Mouse (Mus musculus): ENCODE measurements around the gene Olfr1328. TPM values are rescaled to one million over a fixed set of nuclear protein-coding genes. Genes with fewer than 3 reads are reported as not detected.
"Not testable (repeated sequence)": the region's sequence is repeated elsewhere in the genome, so short reads cannot be mapped to it uniquely, and the experiment has no call there.

Olfr1328 gene
- not detected for total RNA-seq (2018; cell fraction: chromatin; rRNA removed)
- total RNA-seq (2018; cell fraction: cytosol; rRNA removed): not detected
- total RNA-seq (2018; cell fraction: nucleus; rRNA removed): not detected
- not detected in 3 replicates for polyA plus RNA-seq (2018)

DNA sequence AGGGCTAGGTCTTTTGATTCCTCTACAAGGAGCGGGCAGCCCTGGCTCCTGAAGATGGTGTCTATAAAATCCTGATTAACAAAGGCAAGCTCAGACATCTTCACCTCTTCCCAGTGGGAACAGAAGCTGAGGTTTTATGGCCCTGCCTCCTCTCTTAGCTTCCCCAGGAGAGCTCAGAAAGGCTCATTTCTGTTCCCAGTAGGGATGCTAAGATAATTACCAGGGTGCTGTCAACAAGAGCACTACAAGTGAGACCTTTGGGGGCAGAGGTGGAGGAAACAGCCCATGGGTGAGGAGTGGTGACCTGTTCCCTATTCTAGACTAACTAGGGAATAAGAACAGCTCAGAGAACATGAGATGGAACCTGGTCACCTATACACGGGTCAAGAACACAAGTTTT lies at the start of gene Olfr1328:
Olfr1328 (minus strand) TSS at position 101 of the 400 bp plus-strand sequence.
- 83% methylated on average over 2 of the region's 2 CpGs for WGBS (ENCODE audit: missing documents)
- H3K27ac ChIP-seq: no peak within 1 kb of the TSS
- no peaks in the 10 kb centered on the region for H3K36me3 ChIP-seq (ENCODE audit: inconsistent target)
- no peaks in the 10 kb centered on the region for H3K79me2 ChIP-seq (ENCODE audit: inconsistent target)
- no peak within 1 kb of the TSS for H3K4me3 ChIP-seq (ENCODE audit: inconsistent target)

DNA sequence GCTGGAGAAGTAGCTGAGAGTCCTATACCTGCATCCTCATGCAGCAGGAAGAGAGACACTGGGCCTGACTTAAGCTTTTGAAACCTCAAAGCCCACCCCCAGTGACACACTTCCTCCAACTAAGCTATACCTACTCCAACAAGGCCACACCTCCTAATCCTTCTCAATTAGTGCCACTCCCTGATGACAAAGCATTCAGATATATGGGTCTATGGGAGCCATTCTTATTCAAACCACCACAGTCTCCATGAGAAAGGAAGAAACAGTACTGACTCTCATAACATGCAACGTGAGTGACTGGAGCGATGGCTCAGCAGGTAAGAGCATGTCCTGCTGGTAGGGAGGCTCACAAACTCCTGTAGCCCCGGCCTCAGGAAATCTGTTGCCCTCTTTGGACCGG lies 46.9 kb upstream of the Olfr1328 start:
- Histone ChIP-seq H3K27ac (no peak overlapping the region), H3K36me3 (ENCODE audit: inconsistent target) (no peaks in the 10 kb centered on the region), H3K79me2 (ENCODE audit: inconsistent target) (no peaks in the 10 kb centered on the region), H3K4me3 (ENCODE audit: inconsistent target) (no peak overlapping the region)
- 93% methylated on average over 4 of the region's 4 CpGs for WGBS (ENCODE audit: missing documents)

DNA sequence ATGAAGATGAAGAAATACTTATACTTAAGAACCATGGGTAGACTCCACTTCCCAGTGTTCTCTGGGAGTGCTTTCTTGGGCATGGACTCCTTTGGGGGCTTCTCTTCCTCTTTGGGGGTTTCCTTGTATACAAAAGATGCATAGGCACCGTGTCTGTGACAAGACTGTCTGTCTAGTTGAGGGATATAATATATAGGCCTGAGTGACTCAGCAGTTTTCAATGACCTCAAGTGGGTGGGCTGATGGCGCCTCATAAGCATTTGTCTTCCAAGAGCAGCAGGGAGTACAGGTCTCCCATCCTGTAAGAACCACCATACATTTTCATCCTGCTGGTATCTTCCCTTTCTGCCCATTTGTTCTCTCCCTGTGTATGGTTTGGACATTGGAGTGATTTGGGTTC lies 34.9 kb upstream of the Olfr1328 start:
- Histone ChIP-seq H3K27ac (no peak overlapping the region), H3K4me3 (ENCODE audit: inconsistent target) (no peak overlapping the region), H3K79me2 (ENCODE audit: inconsistent target) (no peaks in the 10 kb centered on the region), H3K36me3 (ENCODE audit: inconsistent target) (no peaks in the 10 kb centered on the region)
- WGBS (ENCODE audit: missing documents): 52% methylated on average over 2 of the region's 2 CpGs

DNA sequence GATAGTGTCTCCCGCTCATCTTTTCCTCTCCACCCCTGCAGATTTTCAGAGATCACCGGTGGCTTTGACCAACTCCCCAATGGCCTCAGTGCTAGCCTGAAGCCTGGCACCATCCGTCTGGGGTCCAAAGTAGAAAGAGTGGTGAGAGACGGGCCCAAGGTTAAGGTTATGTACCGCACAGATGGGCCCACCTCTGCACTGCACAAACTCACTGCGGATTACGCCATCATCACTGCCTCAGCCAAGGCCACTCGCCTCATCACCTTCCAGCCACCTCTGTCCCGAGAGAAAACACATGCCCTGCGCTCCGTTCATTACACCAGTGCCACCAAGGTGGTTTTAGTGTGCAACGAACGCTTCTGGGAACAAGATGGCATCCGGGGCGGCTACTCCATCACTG lies 29.3 kb upstream of the Olfr1328 start:
- Histone ChIP-seq H3K4me3 (ENCODE audit: inconsistent target) (no peak overlapping the region), H3K27ac (no peak overlapping the region), H3K79me2 (ENCODE audit: inconsistent target) (no peaks in the 10 kb centered on the region), H3K36me3 (ENCODE audit: inconsistent target) (no peaks in the 10 kb centered on the region)
- 90% methylated on average over 15 of the region's 15 CpGs for WGBS (ENCODE audit: missing documents)

DNA sequence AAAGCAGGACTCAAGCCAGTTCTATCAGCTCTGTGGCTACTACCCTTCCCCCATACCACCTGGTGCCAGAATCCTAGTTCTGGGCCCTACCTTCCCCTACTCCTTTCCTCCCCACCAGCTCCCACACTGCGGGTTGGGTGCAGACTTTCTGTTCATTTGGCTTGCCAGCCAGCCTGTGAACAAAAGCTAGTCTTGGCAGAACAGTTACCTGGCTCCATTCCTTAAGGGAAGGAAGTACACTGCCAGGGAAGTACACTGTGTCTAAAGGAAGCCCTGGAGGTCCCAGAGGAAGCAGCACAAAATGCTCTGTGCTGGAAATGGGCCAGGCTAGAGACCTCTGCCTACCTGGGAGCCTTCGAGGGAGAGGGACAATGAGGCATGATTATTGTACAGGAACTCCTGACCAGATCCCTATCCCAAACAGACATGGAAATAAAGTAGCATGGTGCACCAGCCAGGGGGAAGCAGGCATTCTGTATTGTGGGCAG lies 22.8 kb upstream of the Olfr1328 start, which contains the start of gene Lao1:
Lao1 (plus strand) TSS at position 438 of the 488 bp plus-strand sequence.
- H3K27ac ChIP-seq: no peak within 1 kb of the TSS
- no peaks in the 10 kb centered on the region for H3K36me3 ChIP-seq (ENCODE audit: inconsistent target)
- H3K4me3 ChIP-seq (ENCODE audit: inconsistent target): no peak within 1 kb of the TSS
- 94% methylated on average over 2 of the region's 2 CpGs for WGBS (ENCODE audit: missing documents)
- H3K79me2 ChIP-seq (ENCODE audit: inconsistent target): no peaks in the 10 kb centered on the region

DNA sequence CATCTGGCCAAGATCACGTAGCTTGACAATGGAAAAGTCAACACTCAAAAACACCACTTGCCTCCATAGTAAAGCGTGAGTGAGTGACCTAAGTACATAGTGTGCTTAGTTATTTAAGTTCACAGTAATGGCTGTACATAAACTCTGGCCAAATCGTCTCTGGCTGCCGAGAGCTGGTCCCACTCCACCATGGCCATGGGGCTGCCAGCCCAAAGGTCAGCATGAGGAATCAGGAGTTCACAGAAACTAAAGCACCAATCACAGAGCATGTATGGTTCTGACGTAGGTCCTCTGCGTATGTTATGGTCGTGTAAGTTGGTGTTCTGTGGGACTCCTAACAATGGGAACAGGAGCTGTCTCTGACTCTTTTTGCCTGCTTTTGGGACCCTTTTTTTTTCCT lies 20.4 kb upstream of the Olfr1328 start:
- Histone ChIP-seq H3K79me2 (ENCODE audit: inconsistent target) (no peaks in the 10 kb centered on the region), H3K27ac (no peak overlapping the region), H3K4me3 (ENCODE audit: inconsistent target) (no peak overlapping the region), H3K36me3 (ENCODE audit: inconsistent target) (no peaks in the 10 kb centered on the region)
- 87% methylated on average over 7 of the region's 7 CpGs for WGBS (ENCODE audit: missing documents)

DNA sequence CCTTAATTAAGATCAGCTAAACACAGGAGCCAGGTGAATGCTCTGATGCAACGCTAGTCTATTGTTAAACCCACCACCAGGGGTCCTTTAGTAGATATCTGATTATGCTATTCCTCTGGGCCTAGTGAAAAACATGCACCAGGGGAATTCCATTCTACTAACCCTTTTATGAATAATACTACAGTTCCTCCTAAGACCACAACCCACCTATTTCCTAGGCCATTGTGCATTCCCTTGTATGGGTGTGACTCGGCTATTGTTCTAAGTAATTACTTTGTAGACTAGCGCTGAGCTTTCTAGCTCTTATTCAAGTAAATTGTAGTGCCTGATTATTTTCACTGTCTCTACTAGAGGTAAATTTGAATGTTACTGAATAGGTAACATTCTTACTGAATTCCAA lies 7.1 kb downstream of the Olfr1328 start:
- 87% methylated on average over 3 of the region's 3 CpGs for WGBS (ENCODE audit: missing documents)
- H3K36me3 ChIP-seq (ENCODE audit: inconsistent target); H3K27ac ChIP-seq; H3K79me2 ChIP-seq (ENCODE audit: inconsistent target); H3K4me3 ChIP-seq (ENCODE audit: inconsistent target): not testable (repeated sequence)

DNA sequence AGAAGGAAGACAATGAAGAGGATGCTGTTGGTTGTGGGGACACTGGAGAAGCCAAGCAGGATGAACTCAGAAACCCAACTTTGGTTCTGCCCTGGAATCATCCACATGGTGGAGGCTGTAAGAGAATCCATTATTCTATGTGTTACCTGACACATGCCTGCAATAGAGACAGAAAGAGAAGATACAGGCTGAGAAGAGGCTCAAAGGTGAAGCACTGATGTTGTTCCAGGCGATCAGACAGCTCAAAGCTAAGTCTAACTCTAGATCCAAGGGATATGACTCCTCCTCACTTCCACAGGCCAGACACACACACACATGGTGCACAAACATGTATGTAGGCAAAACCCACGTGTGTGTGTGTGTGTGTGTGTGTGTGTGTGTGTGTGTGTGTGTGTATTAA lies 21.0 kb downstream of the Olfr1328 start, which contains the start of gene Olfr1329:
Olfr1329 (minus strand) TSS at position 101 of the 400 bp plus-strand sequence.
- H3K4me3 ChIP-seq (ENCODE audit: inconsistent target); H3K36me3 ChIP-seq (ENCODE audit: inconsistent target); H3K79me2 ChIP-seq (ENCODE audit: inconsistent target); H3K27ac ChIP-seq: not testable (repeated sequence)
- WGBS (ENCODE audit: missing documents): 83% methylated on average over 1 of the region's 2 CpGs

DNA sequence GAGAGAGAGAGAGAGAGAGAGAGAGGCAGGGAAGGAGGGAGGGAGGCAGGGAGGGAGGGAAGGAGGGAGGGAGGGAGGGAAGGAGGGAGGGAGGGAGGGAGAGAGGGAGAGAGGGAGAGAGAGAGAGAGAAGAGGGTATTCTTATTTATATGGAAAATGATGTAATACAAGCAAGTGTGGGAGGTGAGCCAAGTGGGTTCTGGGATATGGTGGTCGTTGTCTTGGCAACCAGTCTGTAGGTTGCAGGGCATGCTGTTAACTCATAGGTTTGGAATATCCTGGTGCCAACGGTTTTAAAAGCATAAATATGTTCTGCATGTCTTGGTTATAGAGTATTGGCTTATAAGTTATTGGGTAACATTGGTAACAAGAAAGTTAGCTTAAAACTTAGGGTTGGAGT lies 36.4 kb downstream of the Olfr1328 start:
- no peaks in the 10 kb centered on the region for H3K79me2 ChIP-seq (ENCODE audit: inconsistent target)
- WGBS (ENCODE audit: missing documents): 80% methylated on average over 2 of the region's 2 CpGs
- H3K36me3 ChIP-seq (ENCODE audit: inconsistent target): no peaks in the 10 kb centered on the region
- no peak overlapping the region for H3K4me3 ChIP-seq (ENCODE audit: inconsistent target)
- H3K27ac ChIP-seq: no peak overlapping the region

DNA sequence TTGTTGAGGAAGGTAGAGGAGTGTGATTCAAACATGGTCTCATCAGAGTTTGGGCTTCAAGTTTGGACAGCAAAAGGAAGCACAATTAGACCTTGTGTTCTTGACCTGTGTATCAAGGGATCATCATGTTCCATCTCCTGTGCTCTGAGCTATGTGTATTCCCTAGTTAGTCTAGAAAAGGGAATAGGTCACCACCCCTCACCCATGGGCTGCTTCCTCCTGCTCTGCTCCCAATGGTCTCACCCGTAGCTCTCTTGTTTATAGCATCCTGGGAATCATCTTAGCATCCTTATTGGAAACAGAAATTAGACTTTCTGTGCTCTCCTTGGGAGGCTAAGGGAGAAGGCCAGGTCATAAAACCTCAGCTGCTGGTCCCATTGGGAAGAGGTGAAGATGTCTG lies 50.1 kb downstream of the Olfr1328 start, which contains the start of gene Olfr1330:
Olfr1330 (plus strand) TSS at position 301 of the 400 bp plus-strand sequence.
- no peak within 1 kb of the TSS for H3K4me3 ChIP-seq (ENCODE audit: inconsistent target)
- no peak within 1 kb of the TSS for H3K27ac ChIP-seq
- WGBS (ENCODE audit: missing documents): 95% methylated on average over 1 of the region's 1 CpGs
- no peaks in the 10 kb centered on the region for H3K36me3 ChIP-seq (ENCODE audit: inconsistent target)
- no peaks in the 10 kb centered on the region for H3K79me2 ChIP-seq (ENCODE audit: inconsistent target)

Other genes starting within 250 kb of the Olfr1328 start
- gene Olfr1342, start 245.9 kb downstream of the Olfr1328 start, polyA plus RNA-seq (2018): not detected in 3 replicates
- gene Olfr1341, start 235.1 kb downstream of the Olfr1328 start, polyA plus RNA-seq (2018): not detected in 3 replicates
- not detected in 3 replicates for gene Olfr1340, start 218.5 kb downstream of the Olfr1328 start, polyA plus RNA-seq (2018)
- gene Olfr1339, start 206.4 kb downstream of the Olfr1328 start, polyA plus RNA-seq (2018): not detected in 3 replicates
- gene Olfr1338, start 179.9 kb downstream of the Olfr1328 start, polyA plus RNA-seq (2018): not detected in 3 replicates
- gene Olfr1337, start 156.0 kb downstream of the Olfr1328 start, polyA plus RNA-seq (2018): not detected in 3 replicates
- gene Olfr1335, start 128.7 kb downstream of the Olfr1328 start, polyA plus RNA-seq (2018): not detected in 3 replicates
- gene Olfr1333, start 102.3 kb downstream of the Olfr1328 start, polyA plus RNA-seq (2018): not detected in 3 replicates
- gene Olfr1331, start 74.0 kb downstream of the Olfr1328 start, polyA plus RNA-seq (2018): not detected in 3 replicates
- not detected in 3 replicates for gene Olfr1330, start 50.0 kb downstream of the Olfr1328 start, polyA plus RNA-seq (2018)
- gene Olfr1329, start 21.1 kb downstream of the Olfr1328 start, polyA plus RNA-seq (2018): not detected in 3 replicates
- gene Lao1, start 23.0 kb upstream of the Olfr1328 start, polyA plus RNA-seq (2018): not detected in 3 replicates
- 5.5 to 14.5 TPM (median 7.5 TPM) in 3 replicates for gene Slc2a1, start 170.1 kb upstream of the Olfr1328 start, polyA plus RNA-seq (2018)
- 1.2 to 2.2 TPM (median 1.6 TPM) in 3 replicates for gene Zfp691, start 235.6 kb upstream of the Olfr1328 start, polyA plus RNA-seq (2018)

All from macrophage (primary cell).